Mouse (Mus musculus): ENCODE measurements at regions not wholly inside any gene's neighbourhood (a gene's known extent, or its start where the extent isn't known, plus 50 kb on each side); places are given as distances from the start of the nearest gene placed in this dataset.

- TF ChIP-seq GATA1 (IDR thresholded peaks at IDR 0.05; ENCODE audit: low read length) (no peak), TAL1 (IDR thresholded peaks at IDR 0.05; ENCODE audit: low read length) (no peak)
These were observed 188.2 kb upstream of the Rpl38 start for GRCm38 (mm10) chr11:114480119-114480540.
